Mouse (Mus musculus): ENCODE measurements around the gene Car7. TPM values are rescaled to one million over a fixed set of nuclear protein-coding genes. Genes with fewer than 3 reads are reported as not detected.
A peak's percentile ranks its signal among the peaks of the same experiment; 100 is the strongest.

Gene Car7
- total RNA-seq (2014; fragmentation: Nextera tagmentation) = 1.8 TPM in 1 of 2 replicates, not detected in the other
- total RNA-seq (2017) = 3.6 TPM in 1 of 2 replicates, not detected in the other

DNA sequence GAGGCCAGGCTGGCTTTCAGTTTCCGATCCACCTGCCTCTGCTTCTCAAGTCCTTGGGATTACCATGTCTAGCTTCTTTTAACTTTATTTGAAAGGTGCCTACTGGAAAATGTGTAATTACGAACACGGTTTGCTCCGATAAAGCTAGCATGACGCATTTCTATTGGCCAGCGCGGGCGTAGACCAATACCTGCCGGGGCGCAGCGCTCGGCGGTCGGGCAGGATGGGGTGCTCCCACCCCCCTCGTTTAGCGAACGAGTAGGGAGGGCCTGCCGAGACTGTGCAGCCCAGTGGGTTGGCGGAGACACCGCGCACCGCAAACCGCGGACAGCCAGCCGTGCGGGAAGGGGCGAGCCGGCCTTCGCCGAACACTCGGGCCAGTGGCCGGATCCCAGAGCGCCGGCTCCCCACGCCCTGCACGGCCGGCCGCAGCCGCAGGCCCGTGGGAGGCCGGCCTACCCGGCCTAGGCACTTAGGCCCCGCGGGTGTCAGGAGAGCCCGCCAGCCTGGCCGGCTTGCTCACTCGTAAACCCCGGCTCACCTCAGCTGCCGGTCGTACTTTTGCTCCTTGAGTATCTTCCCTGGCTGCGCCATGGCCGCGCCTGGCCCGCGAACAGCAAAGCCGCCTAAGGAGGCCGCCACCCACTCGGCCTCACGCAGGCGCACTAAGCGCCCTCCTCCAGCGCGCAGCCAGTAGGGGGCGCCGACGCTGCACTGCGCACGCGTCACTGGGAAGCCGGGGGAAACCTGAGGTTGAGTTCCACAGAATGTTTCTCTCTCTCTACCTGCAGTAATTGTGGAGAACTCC is at the start of gene Car7, which contains the start of gene Nae1:
TSS of gene Car7 (plus strand) at position 719 of the 808 bp plus-strand sequence.
TSS of gene Nae1 (minus strand) at position 667 of the 808 bp plus-strand sequence.
- peak; percentile 89 for ATAC-seq (replicated peaks; ENCODE audit: low FRiP score, low TSS enrichment, poor library complexity, severe bottlenecking)

DNA sequence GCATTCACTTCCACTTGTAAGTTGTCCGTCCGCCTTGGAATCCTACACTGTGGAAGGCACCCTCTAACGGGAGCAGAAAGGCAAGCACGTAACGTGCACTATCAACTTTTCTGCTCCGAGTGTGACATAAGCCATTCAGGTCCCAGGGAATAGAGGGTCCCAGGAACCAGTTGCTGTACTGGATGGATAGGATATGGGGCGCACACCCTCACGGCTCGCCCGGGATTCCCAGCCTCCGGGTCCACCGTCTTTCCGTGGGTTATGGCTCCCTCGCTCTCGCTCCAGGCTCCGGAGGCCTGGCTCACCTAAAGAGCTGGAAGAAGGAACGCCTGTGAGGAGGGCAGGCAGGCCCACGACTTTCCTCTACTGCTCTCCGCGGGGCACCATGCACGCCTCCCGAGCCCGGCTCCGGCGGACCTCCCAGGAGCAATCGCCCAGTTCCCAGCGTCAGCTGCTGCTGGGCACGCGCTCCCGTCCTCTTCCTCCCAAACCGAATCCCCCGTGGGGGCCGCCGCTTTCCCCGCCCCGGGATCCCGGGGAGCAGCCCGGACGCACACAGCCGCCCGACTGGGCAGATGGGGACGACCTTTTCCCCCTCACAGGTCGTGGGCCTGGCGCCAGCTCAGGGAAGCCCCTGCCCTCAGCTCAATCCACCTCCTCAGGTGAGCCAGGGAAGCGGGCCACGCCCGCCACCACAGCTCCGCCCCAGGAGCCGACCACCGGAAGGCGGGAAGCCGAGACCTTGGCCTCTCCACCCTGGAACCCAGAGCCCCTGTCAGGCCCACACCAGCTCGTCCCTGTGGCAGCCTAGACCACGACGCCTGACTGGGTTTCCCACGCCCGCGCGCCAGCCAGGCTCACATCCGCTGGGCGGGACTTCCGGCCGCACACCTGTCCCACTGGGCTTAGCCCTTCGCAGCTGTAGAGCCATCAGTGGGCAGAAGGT is 25.2 kb upstream of the Car7 start, which contains the start of gene Terb1:
TSS of gene Terb1 (minus strand) at position 850 of the 946 bp plus-strand sequence.
- ATAC-seq (replicated peaks; ENCODE audit: low FRiP score, low TSS enrichment, poor library complexity, severe bottlenecking) = peak; percentile 69

DNA sequence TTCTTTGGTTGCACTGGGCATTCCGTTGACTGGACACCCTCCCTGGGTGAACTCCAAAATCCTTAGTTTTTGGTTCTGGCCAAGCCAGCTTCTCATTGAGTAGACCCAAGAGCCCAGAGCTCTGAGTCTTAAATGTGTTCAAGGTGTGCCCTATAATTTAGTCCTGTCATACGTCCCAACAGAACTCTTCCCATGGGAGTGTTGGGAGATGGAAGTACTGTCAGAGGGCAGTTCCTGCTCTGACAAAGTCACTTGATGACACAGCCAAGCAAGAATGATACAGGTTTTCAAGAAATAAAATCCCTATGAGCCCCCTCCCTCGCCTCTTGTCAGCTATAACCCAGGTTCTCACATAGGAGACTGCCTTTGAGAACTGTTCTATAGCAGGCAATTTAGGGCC is 24.4 kb upstream of the Car7 start:
- ATAC-seq (replicated peaks; ENCODE audit: low FRiP score, low TSS enrichment, poor library complexity, severe bottlenecking) = no peak

GRCm38 (mm10) chr8:104517872-104518271 is 16.6 kb upstream of the Car7 start:
- no peak for ATAC-seq (replicated peaks; ENCODE audit: low FRiP score, low TSS enrichment, poor library complexity, severe bottlenecking)

- no peak for ATAC-seq (replicated peaks; ENCODE audit: low FRiP score, low TSS enrichment, poor library complexity, severe bottlenecking)
Observed at GRCm38 (mm10) chr8:104529671-104530070, 4.8 kb upstream of the Car7 start.

DNA sequence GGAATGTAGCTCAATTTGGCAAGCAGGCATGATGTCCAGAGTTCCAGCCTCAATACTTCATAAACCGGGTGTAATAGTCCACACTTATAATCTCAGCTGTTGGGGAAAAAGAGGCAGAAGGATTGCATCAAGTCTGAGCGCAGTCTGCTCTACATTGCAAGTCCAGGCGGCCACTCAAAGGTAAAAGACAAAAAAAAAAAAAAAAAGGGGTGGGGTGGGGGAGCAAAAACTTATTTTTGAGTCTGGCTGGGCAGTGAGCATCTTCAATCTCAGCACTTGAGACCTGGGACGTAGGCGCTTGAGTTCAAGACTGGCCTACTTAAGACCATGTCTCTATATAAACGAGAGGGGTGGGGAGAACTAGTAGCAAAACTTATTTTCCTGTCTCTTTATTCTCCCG is 938 bp upstream of the Car7 start:
- 0 out of 2 replicates have a peak, but pooled peaks have one; percentile 1 for ATAC-seq (replicated peaks; ENCODE audit: low FRiP score, low TSS enrichment, poor library complexity, severe bottlenecking)

- ATAC-seq (replicated peaks; ENCODE audit: low FRiP score, low TSS enrichment, poor library complexity, severe bottlenecking) = peak; percentile 69
Observed at GRCm38 (mm10) chr8:104534779-104535141, 271 bp downstream of the Car7 start.

DNA sequence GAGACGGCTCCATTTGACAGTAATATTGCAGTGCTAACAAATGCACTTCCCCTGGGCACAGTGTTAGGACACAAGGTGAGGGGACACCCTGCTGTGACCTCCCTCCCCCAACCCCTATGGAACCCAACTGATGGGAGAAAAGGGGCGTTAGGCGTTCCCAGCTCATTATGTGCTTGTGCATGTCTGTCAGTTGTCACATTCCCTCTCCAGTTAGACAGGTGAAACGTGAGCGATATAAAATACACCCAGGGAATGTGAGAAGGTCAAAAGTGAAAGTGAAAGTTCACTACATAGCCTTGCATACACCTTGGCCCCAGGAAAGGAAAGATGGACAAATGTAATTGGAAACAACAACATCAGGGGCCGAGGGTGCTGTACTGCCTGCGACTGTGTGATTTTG is 889 bp downstream of the Car7 start:
- ATAC-seq (replicated peaks; ENCODE audit: low FRiP score, low TSS enrichment, poor library complexity, severe bottlenecking) = no peak; the same call in 1 of the 2 replicates

DNA sequence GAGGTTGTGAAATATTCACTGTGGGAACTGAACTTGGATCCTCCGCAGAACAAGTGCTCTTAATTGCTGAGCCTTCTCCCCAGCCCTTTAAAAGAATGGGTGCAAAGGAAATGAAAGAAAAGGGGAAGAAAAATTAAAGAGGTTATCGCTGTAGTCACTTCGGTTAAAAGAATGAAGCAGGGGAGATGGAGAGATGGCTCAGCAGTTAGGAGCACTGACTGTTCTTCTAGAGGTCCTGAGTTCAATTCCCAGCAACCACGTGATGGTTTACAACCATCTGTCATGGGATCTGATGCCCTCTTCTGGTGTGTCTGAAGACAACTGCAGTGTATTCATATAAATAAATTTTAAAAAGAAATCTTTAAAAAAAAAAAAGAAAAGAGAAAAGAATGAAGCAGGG is 1.5 kb downstream of the Car7 start:
- no peak for ATAC-seq (replicated peaks; ENCODE audit: low FRiP score, low TSS enrichment, poor library complexity, severe bottlenecking)

DNA sequence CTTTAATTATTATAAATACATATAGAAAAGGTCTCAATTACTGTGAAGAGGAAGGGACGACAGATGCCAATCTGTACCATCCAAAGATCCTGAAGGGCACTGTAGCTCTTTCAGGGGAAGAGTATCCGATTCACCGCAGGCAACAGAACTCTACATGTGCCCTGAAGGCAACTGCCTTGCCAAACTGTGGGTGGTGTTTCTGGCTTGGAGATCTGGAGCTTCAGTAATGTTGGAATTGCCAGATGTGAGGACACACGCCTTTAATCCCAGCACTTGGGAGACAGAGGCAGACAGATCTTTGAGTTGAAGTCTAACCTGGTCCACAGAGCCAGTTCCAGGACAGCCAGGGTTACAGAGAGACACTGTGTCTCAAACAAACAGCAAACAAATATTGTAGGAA is 4.4 kb downstream of the Car7 start:
- no peak for ATAC-seq (replicated peaks; ENCODE audit: low FRiP score, low TSS enrichment, poor library complexity, severe bottlenecking)

- 0 out of 2 replicates have a peak, but pooled peaks have one; percentile 33 for ATAC-seq (replicated peaks; ENCODE audit: low FRiP score, low TSS enrichment, poor library complexity, severe bottlenecking)
Observed at GRCm38 (mm10) chr8:104539566-104539965, 5.1 kb downstream of the Car7 start.

DNA sequence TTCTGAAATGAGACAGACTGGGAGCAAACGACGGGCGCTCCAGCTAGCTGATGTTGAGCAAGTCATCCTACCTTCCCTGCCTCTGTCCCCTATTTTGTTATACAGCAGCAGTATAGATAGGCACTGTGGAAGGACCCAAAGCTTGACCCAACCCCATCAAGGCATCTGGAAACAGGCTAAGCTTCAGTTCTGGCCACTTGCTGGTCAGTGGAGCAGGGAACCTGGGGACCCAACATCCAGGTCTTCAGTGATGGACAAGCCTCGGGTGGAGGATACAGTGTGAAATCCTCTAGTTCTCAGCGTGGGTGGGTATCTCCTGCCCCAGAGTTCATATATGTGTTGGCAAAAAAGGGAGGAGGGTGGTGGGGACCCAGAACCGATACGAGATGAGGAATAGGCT is 5.7 kb downstream of the Car7 start:
- ATAC-seq (replicated peaks; ENCODE audit: low FRiP score, low TSS enrichment, poor library complexity, severe bottlenecking) = no peak

- peak; percentile 20; the same call in 1 of the 2 replicates for ATAC-seq (replicated peaks; ENCODE audit: low FRiP score, low TSS enrichment, poor library complexity, severe bottlenecking)
Observed at GRCm38 (mm10) chr8:104540710-104541514, 6.4 kb downstream of the Car7 start.

- 0 out of 2 replicates have a peak, but pooled peaks have one; percentile 2 for ATAC-seq (replicated peaks; ENCODE audit: low FRiP score, low TSS enrichment, poor library complexity, severe bottlenecking)
Observed at GRCm38 (mm10) chr8:104541515-104541880, 7.0 kb downstream of the Car7 start.

GRCm38 (mm10) chr8:104542160-104542559 is 7.7 kb downstream of the Car7 start:
- no peak for ATAC-seq (replicated peaks; ENCODE audit: low FRiP score, low TSS enrichment, poor library complexity, severe bottlenecking)

DNA sequence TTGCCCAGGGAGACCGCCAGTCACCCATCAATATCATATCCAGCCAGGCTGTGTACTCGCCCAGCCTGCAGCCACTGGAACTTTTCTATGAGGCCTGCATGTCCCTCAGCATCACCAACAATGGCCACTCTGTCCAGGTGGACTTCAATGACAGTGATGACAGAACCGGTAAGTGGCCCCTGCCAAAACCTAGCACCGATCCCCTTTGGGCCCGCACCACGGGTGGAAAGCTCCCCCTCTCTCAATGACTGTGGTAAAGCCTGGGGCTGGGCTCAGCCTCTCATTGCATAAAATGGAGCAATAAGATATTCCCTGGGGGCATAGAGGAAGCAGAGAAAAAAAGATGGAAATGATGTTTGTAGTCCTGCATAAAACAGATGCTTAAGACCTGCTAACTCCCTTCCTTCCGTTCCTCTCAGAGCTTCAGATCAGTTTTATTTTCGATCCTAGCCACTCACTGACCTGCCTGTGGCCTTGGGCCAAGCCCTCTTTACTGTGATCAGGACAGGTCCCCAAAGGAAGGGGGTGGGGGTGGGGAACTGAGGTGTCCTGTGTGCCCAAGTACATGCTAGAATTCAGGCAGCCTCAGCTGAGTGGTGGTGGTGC is 9.1 kb downstream of the Car7 start:
- no peak for ATAC-seq (replicated peaks; ENCODE audit: low FRiP score, low TSS enrichment, poor library complexity, severe bottlenecking)

DNA sequence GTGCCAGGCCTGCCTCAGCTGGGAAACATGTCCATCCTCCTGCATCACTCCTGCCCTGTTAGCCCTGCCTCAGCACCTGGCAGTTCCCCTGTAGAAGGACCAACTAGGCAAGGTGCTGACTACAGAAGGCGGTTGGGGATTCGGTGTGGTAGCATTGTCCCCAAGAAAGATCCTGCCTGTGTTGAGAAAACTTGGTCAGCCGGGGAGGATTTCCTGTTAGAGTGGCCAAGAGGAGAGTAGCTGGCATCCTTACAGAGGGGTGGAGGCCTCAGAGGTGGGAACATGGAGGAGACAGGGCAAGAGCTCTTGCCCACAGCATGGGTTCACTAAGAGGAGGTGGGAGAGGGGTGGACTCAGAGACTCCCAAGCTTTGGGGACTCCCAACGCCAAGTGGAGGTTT is 20.7 kb downstream of the Car7 start:
- ATAC-seq (replicated peaks; ENCODE audit: low FRiP score, low TSS enrichment, poor library complexity, severe bottlenecking) = no peak

DNA sequence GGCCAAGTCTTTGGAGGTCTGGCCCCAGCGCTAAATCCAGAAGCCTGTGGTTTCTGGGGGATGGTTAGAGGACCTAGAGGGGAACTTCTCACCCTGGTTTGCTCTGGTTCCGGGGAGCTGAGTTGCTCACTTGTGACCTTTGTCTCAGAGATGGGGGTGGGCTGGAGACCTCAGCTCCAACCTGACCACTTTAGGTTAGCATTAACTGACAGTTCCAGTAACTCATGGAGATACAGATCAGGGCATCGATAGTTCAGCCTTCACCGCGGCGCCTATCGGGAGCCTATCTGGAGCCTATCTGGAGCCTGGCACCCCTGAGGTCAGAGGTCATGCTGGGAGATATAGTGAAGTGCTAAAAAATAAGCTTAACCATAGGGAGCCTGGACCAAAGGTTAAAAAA is 22.7 kb downstream of the Car7 start:
- no peak for ATAC-seq (replicated peaks; ENCODE audit: low FRiP score, low TSS enrichment, poor library complexity, severe bottlenecking)

GRCm38 (mm10) chr8:104560731-104561130 is 26.2 kb downstream of the Car7 start:
- no peak for ATAC-seq (replicated peaks; ENCODE audit: low FRiP score, low TSS enrichment, poor library complexity, severe bottlenecking)
